Mouse (Mus musculus) intestine, embryonic 15.5 days (tissue): ENCODE measurements around the gene Nle1. TPM values are rescaled to one million over a fixed set of nuclear protein-coding genes. Genes with fewer than 3 reads are reported as not detected.
A peak's percentile ranks its signal among the peaks of the same experiment; 100 is the strongest.

Experiments
- ATAC-seq: fragments of 200-750 bp; cut with Nextera tagmentation; 2 replicates; pipeline ENCODE4 v1.8.0; 2017; ENCODE audit warnings: moderate TSS enrichment, moderate library complexity
- H3K27ac ChIP-seq: fragments of 300-500 bp; sonication (generic); 2 replicates; pipeline ENCODE4 v1.5.1; 2015; ENCODE audit warnings: mild to moderate bottlenecking, inconsistent platforms
- H3K27me3 ChIP-seq: fragments of 300-500 bp; sonication (generic); replicated peaks from 2 replicates; pipeline ENCODE4 v1.6.1; 2015; ENCODE audit warnings: inconsistent platforms
- H3K36me3 ChIP-seq: fragments of 300-500 bp; sonication (generic); 2 replicates; pipeline ENCODE4 v1.6.1; 2015; ENCODE audit warnings: inconsistent platforms
- H3K4me1 ChIP-seq: fragments of 300-500 bp; sonication (generic); replicated peaks from 2 replicates; pipeline ENCODE4 v1.6.1; 2015; ENCODE audit warnings: inconsistent platforms
- H3K4me2 ChIP-seq: fragments of 300-500 bp; sonication (generic); replicated peaks from 2 replicates; pipeline ENCODE4 v1.6.1; 2015; ENCODE audit warnings: mild to moderate bottlenecking, inconsistent platforms
- H3K4me3 ChIP-seq: fragments of 300-500 bp; sonication (generic); replicated peaks from 2 replicates; pipeline ENCODE4 v1.5.1; 2015; ENCODE audit warnings: inconsistent platforms
- H3K9ac ChIP-seq: fragments of 300-500 bp; sonication (generic); 2 replicates; pipeline ENCODE4 v1.6.1; 2015; ENCODE audit warnings: inconsistent platforms
- H3K9me3 ChIP-seq: fragments of 300-500 bp; sonication (generic); 2 replicates; pipeline ENCODE4 v1.6.1; 2016; ENCODE audit warnings: inconsistent platforms
- WGBS: fragments of 180-500 bp; shearing (Covaris S2); methylation state at CpG from one replicate; pipeline ENCODE4 v1.1.7; 2015; 5-methylcytosine and 5-hydroxymethylcytosine counted together
- polyA plus RNA-seq: library from polyadenylated mRNA; unstranded; fragments of >200 nt; fragmentation: Nextera tagmentation; extraction: Ambion mirVana; gene quantifications from 2 replicates; pipeline ENCODE4 v1.2.1, GENCODE M21; 2015

Gene Nle1
- polyA plus RNA-seq, 1 experiment from 2014 or later, result 29.9 TPM

DNA sequence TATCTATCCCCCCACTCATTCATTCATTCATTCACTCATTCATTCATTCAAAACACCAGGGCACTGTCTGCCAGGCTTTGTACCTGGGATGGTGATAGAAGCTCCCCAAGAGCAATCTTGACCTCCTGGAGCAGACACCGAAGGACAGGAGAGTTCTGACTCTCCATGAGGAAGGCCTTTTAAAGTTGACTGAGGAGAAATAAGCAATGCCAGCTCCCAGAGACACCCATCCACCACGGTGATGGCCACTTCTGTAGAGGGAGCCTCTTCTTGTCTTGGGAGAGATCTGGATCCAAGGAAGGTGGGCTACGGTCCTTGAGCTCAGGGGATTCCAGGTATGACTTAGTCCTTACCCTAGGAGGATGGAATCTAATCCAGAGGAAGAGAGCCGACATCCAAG, 2.0 kb upstream of the Nle1 start, which contains the start of gene Unc45b:
Gene Unc45b (plus strand): TSS at position 301 of the 400 bp plus-strand sequence.
- no peak within 1 kb of the TSS for H3K27ac ChIP-seq
- H3K27me3 ChIP-seq, result no peaks in the 10 kb centered on the region; the same call in 1 of the 2 replicates
- no peak within 1 kb of the TSS for H3K4me3 ChIP-seq
- peaks cover 9% of the 10 kb centered on the region for H3K4me1 ChIP-seq
- H3K4me2 ChIP-seq, result no peak within 1 kb of the TSS
- H3K36me3 ChIP-seq, result peaks cover 4% of the 10 kb centered on the region; the same call in 1 of the 2 replicates
- H3K9ac ChIP-seq, result no peak within 1 kb of the TSS
- WGBS, result 89% methylated on average over 4 of the region's 4 CpGs
- no peaks in the 10 kb centered on the region for H3K9me3 ChIP-seq
- ATAC-seq, result no peak

DNA sequence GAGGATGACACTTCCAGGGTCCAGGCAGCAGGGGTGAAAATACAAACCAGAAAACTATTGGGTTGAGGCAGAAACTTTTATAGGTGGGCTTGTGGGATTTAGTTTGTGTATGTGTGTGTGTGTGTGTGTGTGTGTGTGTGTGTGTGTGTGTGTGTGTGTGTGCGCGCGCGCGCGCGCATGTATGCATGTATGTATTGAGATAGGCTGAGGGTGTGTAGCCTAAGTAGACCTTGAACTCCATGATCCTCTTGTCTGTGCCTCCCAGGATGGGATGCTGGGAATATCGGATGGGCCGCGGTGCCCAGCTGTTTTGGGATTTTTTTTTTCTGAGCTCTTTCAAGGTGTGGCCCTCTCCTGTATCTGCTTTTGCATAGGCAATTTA, 388 bp upstream of the Nle1 start:
- 47% methylated on average over 10 of the region's 10 CpGs for WGBS

DNA sequence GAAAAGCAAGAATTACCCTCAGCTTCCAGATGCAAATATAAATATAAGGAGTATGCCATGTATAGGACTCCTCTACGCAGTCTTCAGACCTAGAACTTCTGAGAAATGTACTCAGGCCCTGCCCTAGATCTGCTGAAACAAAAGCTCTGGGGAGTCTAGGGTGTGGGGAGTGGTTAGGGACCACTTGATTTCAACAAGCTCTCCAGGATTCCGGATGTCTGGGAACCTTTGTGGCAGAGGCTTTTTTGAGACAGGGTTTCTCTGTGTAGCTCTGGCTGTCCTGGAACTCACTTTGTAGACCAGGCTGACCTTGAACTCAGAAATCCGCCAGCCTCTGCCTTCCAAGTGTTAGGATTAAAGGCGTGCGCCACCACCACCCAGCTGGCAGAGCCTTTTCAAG, 2.4 kb downstream of the Nle1 start:
- peaks cover 34% of the 10 kb centered on the region for H3K36me3 ChIP-seq
- H3K4me1 ChIP-seq, result peaks cover 6% of the 10 kb centered on the region
- H3K4me3 ChIP-seq, result no peak overlapping the region
- WGBS, result 86% methylated on average over 5 of the region's 5 CpGs
- H3K9ac ChIP-seq, result no peak overlapping the region
- H3K27me3 ChIP-seq, result no peaks in the 10 kb centered on the region
- H3K27ac ChIP-seq, result no peak overlapping the region
- H3K4me2 ChIP-seq, result no peak overlapping the region
- ATAC-seq, result no peak
- H3K9me3 ChIP-seq, result no peaks in the 10 kb centered on the region

More for the DNA sequence above, 388 bp upstream of the Nle1 start:
- Histone ChIP-seq H3K36me3 (peaks cover 18% of the 10 kb centered on the region), H3K4me1 (peaks cover 6% of the 10 kb centered on the region), H3K4me3 (peak overlapping the region; percentile 84), H3K27ac (no peak overlapping the region), H3K27me3 (no peaks in the 10 kb centered on the region; the same call in 1 of the 2 replicates), H3K9me3 (no peaks in the 10 kb centered on the region), H3K9ac (peak overlapping the region; percentile 75; the same call in 1 of the 2 replicates), H3K4me2 (peak overlapping the region; percentile 81)
- peak; percentile 12; the same call in 1 of the 2 replicates for ATAC-seq

DNA sequence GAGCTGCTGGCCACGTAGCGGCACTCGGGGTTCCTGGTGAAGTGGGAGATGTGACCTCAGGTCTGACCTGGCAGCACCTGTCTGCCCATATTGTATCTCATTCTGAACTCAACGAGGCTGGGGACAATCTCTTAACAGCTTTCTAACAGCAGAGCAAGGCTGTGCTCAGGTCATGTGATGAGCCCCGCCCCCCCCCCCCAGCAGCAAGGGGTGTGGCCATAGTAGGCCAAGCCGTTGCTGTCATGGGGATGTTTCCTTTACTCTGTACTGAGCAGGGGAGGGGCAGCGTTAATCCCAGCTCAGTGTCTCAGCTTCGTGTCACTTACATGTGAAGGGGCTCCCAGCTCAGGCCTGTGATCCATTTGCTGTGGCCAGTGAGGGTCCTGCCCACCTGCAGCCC, 3.3 kb downstream of the Nle1 start:
- H3K27ac ChIP-seq, result no peak overlapping the region

DNA sequence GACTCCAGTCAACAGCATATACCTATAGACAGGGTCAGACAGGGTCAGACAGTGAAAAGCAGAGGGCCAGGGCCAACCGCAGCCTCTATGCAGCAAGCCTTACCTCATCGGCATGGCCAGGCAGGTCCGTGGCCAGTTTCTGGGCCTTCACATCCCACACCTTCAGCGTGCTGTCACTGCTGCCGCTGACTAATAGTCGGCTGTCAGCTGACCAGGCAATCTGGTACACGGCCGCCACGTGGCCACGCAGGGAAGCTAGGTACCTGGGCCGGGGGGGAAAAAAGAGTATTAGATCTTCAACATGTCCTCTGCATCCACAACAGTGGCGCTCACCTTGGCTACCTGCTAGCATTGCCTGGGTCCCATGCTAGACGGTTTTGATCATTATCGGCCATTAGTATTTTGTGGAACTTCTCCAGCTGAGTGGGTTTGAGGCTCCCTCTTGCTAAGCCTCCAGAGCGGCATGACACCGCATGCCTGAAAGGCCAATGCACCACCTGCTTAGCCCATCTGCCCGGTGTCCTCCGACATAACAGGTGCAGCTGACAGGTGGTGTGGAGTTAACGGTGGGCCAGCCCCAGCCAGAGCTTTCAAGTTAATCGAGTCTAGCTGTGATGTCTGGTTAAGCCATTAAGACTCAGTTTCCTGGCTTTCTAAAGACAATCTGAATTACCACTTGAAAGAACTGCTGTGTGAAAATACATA, 6.5 kb downstream of the Nle1 start:
- H3K27ac ChIP-seq, result no peak overlapping the region
- no peak overlapping the region for H3K9ac ChIP-seq
- H3K27me3 ChIP-seq, result no peaks in the 10 kb centered on the region
- H3K4me3 ChIP-seq, result no peak overlapping the region
- 93% methylated on average over 20 of the region's 20 CpGs for WGBS
- H3K9me3 ChIP-seq, result no peaks in the 10 kb centered on the region
- peaks cover 37% of the 10 kb centered on the region for H3K36me3 ChIP-seq
- ATAC-seq, result no peak
- H3K4me1 ChIP-seq, result 0 out of 2 replicates have a peak, but pooled peaks cover 2% of the 10 kb centered on the region
- no peak overlapping the region for H3K4me2 ChIP-seq

More for the DNA sequence above, 3.3 kb downstream of the Nle1 start:
- Histone ChIP-seq H3K9me3 (no peaks in the 10 kb centered on the region), H3K4me1 (peaks cover 6% of the 10 kb centered on the region), H3K4me3 (no peak overlapping the region), H3K36me3 (peaks cover 36% of the 10 kb centered on the region), H3K9ac (no peak overlapping the region), H3K4me2 (no peak overlapping the region), H3K27me3 (no peaks in the 10 kb centered on the region)
- ATAC-seq, result no peak
- 56% methylated on average over 8 of the region's 8 CpGs for WGBS

DNA sequence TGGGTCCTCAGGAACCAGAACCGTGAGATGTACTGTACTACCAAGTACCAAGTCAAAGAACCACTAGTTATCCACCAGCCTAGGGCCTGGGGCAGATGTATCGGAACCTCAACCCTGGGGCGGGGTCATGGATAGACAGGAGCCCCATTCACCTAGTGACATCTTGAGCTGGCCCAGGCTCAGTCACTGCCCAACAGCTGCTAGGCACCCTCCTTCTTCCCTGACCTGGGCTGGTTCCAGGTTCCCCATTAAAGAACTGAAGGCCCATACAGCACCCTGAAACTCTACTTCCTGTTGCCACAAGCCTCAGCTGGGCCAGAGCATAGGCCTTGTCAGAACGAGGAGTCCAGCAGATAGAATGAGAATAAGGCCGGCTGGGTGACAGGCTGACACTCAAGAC, 8.5 kb downstream of the Nle1 start:
- WGBS, result 91% methylated on average over 5 of the region's 5 CpGs
- Histone ChIP-seq H3K9me3 (no peaks in the 10 kb centered on the region), H3K4me1 (no peaks in the 10 kb centered on the region), H3K9ac (no peak overlapping the region), H3K27me3 (no peaks in the 10 kb centered on the region), H3K36me3 (peaks cover 29% of the 10 kb centered on the region), H3K4me3 (no peak overlapping the region), H3K4me2 (no peak overlapping the region), H3K27ac (no peak overlapping the region)
- no peak for ATAC-seq

DNA sequence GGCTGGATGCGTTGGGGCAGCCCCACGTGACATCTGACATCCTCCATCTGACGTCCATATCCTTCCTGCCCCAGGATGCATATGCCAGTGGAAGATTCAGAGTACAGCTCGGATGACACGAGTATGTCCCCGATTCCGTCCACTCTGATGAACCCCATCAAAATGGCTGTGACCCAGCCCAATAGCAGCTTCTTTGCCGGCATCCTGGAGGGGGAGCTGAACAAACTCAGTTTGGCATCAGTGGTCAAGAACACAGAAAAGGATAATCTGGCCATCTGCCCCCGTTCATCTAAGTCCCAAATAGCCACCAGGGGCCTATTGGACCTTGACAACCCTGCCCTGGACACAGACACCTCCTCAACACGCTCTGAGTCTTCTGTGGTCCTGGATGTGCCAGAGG, 10.7 kb downstream of the Nle1 start:
- Histone ChIP-seq H3K4me1 (no peaks in the 10 kb centered on the region), H3K27me3 (no peaks in the 10 kb centered on the region), H3K4me3 (no peak overlapping the region), H3K4me2 (no peak overlapping the region), H3K9ac (no peak overlapping the region), H3K27ac (no peak overlapping the region), H3K36me3 (peaks cover 8% of the 10 kb centered on the region), H3K9me3 (no peaks in the 10 kb centered on the region)
- WGBS, result 88% methylated on average over 10 of the region's 10 CpGs
- ATAC-seq, result no peak

DNA sequence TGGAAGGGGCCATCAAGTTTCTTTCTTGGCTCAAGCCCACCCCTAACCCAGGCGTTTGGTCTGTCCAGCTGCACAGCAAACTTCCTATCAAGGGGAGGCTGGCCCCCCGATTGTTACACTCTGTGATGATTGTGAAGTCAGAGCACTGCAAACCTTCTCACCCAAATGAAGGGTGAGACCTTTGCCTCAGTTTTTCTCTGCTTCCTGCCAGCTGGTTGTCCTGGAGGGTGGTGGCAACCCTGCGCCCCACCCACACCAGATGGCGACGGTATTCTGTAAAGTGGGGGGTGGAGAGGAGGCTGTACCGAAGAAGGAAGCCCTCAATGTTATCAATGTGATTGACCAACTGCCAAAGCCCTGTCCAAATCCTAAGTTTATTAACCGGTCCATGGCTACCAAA, 16.3 kb downstream of the Nle1 start, which contains the start of gene Fndc8:
Gene Fndc8 (plus strand): TSS at position 189 of the 400 bp plus-strand sequence.
- Histone ChIP-seq H3K36me3 (no peaks in the 10 kb centered on the region), H3K4me3 (no peak within 1 kb of the TSS), H3K9me3 (no peaks in the 10 kb centered on the region), H3K4me1 (peaks cover 15% of the 10 kb centered on the region), H3K27ac (no peak within 1 kb of the TSS), H3K27me3 (0 out of 2 replicates have a peak, but pooled peaks cover 2% of the 10 kb centered on the region), H3K9ac (no peak within 1 kb of the TSS), H3K4me2 (no peak within 1 kb of the TSS)
- ATAC-seq, result no peak
- 47% methylated on average over 7 of the region's 7 CpGs for WGBS

DNA sequence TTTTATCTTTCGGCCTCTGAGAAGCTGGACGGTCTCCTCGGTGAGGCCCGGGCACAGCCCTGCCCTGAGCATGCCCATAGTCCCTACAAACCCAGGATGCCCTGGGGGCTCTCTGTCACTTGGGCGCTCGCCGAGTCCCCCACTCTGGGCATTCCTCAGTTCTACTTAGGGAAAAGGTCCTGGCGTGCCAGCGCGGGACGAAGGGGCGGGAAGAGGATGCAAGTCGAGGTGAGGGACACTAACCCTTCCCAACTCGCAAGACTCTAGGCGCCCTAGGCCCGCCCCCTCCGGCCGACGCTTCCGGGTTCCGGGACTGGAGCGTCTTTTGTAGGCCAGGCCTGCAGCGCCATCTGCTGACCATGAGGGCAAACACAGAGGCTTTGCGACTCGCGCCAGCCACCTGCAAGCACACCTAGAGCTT, 17.9 kb downstream of the Nle1 start, which contains the start of gene Rad51d:
Gene Rad51d (minus strand): TSS at position 273 of the 421 bp plus-strand sequence.
- Histone ChIP-seq H3K4me1 (peaks cover 15% of the 10 kb centered on the region), H3K9ac (peak within 1 kb of the TSS; percentile 62), H3K27me3 (0 out of 2 replicates have a peak, but pooled peaks cover 2% of the 10 kb centered on the region), H3K4me2 (peak within 1 kb of the TSS; percentile 91), H3K9me3 (no peaks in the 10 kb centered on the region), H3K4me3 (peak within 1 kb of the TSS; percentile 52), H3K27ac (peak within 1 kb of the TSS; percentile 68), H3K36me3 (no peaks in the 10 kb centered on the region)
- peak; percentile 96 for ATAC-seq
- under 1% methylated on average over 26 of the region's 26 CpGs for WGBS

DNA sequence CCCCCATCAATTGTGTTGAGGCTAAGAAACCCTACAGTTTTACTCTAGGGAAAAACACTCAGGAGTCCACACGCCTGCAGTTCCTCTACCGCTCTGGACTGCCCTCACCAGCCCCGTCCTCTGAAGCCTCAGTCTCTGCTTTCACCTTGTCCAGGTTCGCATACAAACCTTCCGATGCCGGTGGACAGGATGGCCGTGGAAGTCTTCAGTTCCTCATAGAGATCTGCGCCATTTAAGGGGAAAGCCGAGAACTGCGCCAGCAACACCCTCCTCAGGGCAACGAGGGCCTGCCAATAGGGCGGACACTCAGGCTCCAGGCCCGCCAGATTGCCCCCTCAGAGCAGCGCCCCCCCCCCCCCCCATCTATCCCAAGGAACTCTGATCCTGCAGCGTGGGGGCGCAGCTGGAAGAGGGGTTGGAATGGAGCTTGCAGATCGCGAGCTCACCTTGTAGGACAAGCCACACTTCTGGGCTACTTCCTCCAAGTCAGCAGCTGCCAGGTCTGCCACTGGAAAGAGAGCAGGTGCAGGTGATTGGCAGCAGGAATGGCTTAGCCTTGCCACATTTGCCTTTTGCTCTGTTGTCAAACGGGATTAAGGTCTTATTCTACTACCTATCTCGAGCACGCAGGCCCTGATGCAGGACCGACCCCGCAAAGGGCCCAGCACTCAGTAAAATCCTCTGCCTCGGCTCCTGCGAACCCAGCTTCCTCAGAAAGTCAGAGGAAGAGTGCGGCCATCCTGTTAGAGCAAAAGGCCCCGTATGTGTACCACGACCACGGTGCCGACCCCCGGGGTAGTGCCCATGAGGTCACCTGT, 18.5 kb downstream of the Nle1 start:
- H3K9ac ChIP-seq, result peak overlapping the region; percentile 62
- H3K27me3 ChIP-seq, result 0 out of 2 replicates have a peak, but pooled peaks cover 2% of the 10 kb centered on the region
- peak overlapping the region; percentile 52 for H3K4me3 ChIP-seq
- H3K27ac ChIP-seq, result peak overlapping the region; percentile 68
- ATAC-seq, result peak; percentile 73
- peaks cover 15% of the 10 kb centered on the region for H3K4me1 ChIP-seq
- H3K4me2 ChIP-seq, result peak overlapping the region; percentile 91
- WGBS, result 8% methylated on average over 31 of the region's 31 CpGs
- H3K9me3 ChIP-seq, result no peaks in the 10 kb centered on the region
- no peaks in the 10 kb centered on the region for H3K36me3 ChIP-seq

DNA sequence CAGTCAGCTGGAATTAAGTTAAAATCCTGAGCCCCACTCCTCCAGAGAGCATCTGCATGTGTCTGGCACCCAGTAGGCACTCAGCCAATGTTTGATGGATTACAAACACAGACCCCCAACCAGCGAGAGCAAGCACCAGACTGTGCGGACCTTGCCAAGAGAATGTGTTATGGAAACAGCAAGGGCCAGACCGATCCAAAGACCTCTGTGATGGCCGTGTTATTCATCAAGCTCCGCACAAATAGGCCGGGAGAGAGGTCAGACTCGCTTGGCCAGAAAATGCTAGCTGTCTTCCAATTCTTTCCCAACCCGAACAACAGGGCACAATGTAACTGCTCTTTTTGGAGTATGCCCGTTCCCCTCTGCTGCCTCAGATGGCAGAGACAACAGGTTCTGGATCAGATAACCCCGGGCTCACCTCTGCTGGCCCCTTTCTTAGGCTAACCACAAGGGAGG, 19.7 kb downstream of the Nle1 start:
- Histone ChIP-seq H3K36me3 (no peaks in the 10 kb centered on the region), H3K27me3 (0 out of 2 replicates have a peak, but pooled peaks cover 2% of the 10 kb centered on the region), H3K4me3 (no peak overlapping the region), H3K9me3 (no peaks in the 10 kb centered on the region), H3K4me2 (peak overlapping the region; percentile 91), H3K27ac (peak overlapping the region; percentile 27; the same call in 1 of the 2 replicates), H3K9ac (peak overlapping the region; percentile 20; the same call in 1 of the 2 replicates), H3K4me1 (peaks cover 15% of the 10 kb centered on the region)
- no peak for ATAC-seq
- WGBS, result 43% methylated on average over 10 of the region's 10 CpGs

DNA sequence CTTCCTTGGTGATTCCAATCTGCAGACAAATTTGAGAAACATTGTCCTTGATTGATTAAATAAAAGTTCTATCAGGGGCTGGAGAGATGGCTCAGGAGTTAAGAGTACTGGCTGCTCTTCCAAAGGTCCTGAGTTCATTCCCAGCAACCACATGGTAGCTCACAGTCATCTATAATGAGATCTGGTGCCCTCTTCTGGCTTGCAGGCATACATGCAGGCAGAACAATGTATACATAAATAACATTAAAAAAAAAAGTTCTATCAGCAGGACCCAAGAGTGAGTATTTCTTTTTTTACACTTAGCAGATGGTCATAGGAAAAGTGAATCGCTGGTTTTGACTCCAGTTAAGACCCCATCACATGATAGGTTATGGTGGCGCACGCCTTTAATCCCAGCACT, 21.7 kb downstream of the Nle1 start:
- no peak for ATAC-seq
- no peak overlapping the region for H3K9ac ChIP-seq
- no peak overlapping the region for H3K4me3 ChIP-seq
- WGBS, result 81% methylated on average over 3 of the region's 3 CpGs
- H3K27me3 ChIP-seq, result no peaks in the 10 kb centered on the region
- H3K36me3 ChIP-seq, result no peaks in the 10 kb centered on the region
- H3K4me2 ChIP-seq, result no peak overlapping the region
- no peak overlapping the region for H3K27ac ChIP-seq
- peaks cover 15% of the 10 kb centered on the region for H3K4me1 ChIP-seq
- H3K9me3 ChIP-seq, result no peaks in the 10 kb centered on the region
